Mouse (Mus musculus) thymus, adult 18-20 months (tissue): ENCODE data around the gene Yipf2.
A peak's percentile ranks its signal among the peaks of the same experiment; 100 is the strongest.

Source experiments
- DNase-seq, 2 experiments: peaks; one replicate each; pipeline ENCODE4 v3.0.0; 2022; ENCODE audit warnings: mixed read lengths in 2 of 2

Gene Yipf2

GRCm38 (mm10) chr9:21592703-21593121 lies at the start of gene Yipf2, which contains the start of gene Timm29:
Gene Yipf2, minus strand, starts transcription at chr9:21592828.
Gene Timm29, plus strand, starts transcription at chr9:21592722.
- peak; percentile 77 to 85 for DNase-seq

- no peak for DNase-seq
Measured at GRCm38 (mm10) chr9:21639031-21639430, 46.4 kb upstream of the Yipf2 start.

GRCm38 (mm10) chr9:21635639-21636038 lies 43.0 kb upstream of the Yipf2 start:
- DNase-seq = no peak

- no peak for DNase-seq
Measured at GRCm38 (mm10) chr9:21633106-21633505, 40.5 kb upstream of the Yipf2 start.

GRCm38 (mm10) chr9:21630673-21631072 lies 38.0 kb upstream of the Yipf2 start:
- DNase-seq = peak; percentile 30 to 43

GRCm38 (mm10) chr9:21627145-21627795 lies 34.6 kb upstream of the Yipf2 start:
- DNase-seq = peak; percentile 30 to 42

- DNase-seq = no peak
Measured at GRCm38 (mm10) chr9:21626571-21626970, 33.9 kb upstream of the Yipf2 start.

GRCm38 (mm10) chr9:21625342-21626339 lies 33.0 kb upstream of the Yipf2 start:
- DNase-seq = peak; percentile 49 to 77

- no peak for DNase-seq
Measured at GRCm38 (mm10) chr9:21622676-21623075, 30.0 kb upstream of the Yipf2 start.

- no peak for DNase-seq
Measured at GRCm38 (mm10) chr9:21620229-21620628, 27.6 kb upstream of the Yipf2 start.

- no peak for DNase-seq
Measured at GRCm38 (mm10) chr9:21617066-21617465, 24.4 kb upstream of the Yipf2 start.

- DNase-seq = peak; percentile 81 to 86
Measured at GRCm38 (mm10) chr9:21616232-21616781, 23.7 kb upstream of the Yipf2 start.

- peak; percentile 99 for DNase-seq
Measured at GRCm38 (mm10) chr9:21615617-21616231, 23.1 kb upstream of the Yipf2 start, which contains the start of gene Smarca4. Gene Smarca4, plus strand, starts transcription at chr9:21616169.

- DNase-seq = no peak
Measured at GRCm38 (mm10) chr9:21614864-21615616, 22.4 kb upstream of the Yipf2 start.

GRCm38 (mm10) chr9:21609861-21610260 lies 17.2 kb upstream of the Yipf2 start:
- DNase-seq = peak; percentile 47 to 72

- DNase-seq = no peak
Measured at GRCm38 (mm10) chr9:21606648-21607047, 14.0 kb upstream of the Yipf2 start.

- no peak for DNase-seq
Measured at GRCm38 (mm10) chr9:21605865-21606264, 13.2 kb upstream of the Yipf2 start.

- no peak for DNase-seq
Measured at GRCm38 (mm10) chr9:21604119-21604518, 11.5 kb upstream of the Yipf2 start.

- DNase-seq = peak; percentile 34 to 41
Measured at GRCm38 (mm10) chr9:21601722-21602399, 9.2 kb upstream of the Yipf2 start.

GRCm38 (mm10) chr9:21601073-21601472 lies 8.4 kb upstream of the Yipf2 start:
- DNase-seq = no peak

- no peak for DNase-seq
Measured at GRCm38 (mm10) chr9:21600186-21600585, 7.6 kb upstream of the Yipf2 start.
